In genomic region chr11:103033030-103033429, GRCm38 (mm10) we compare ENCODE assay signal across 17 mouse cellular contexts. TPM values are rescaled to one million over a fixed set of nuclear protein-coding genes. Genes with fewer than 3 reads are reported as not detected.
DNase-seq lines count a peak whose midpoint lies in the region; ATAC-seq and TF ChIP-seq lines count a peak whose summit lies in the region.
"Had no signal": no experiment of that assay in that cellular context is flagged by ENCODE, and none has a peak within 500 bp of the region (broad histone marks: within the 10 kb centered on the region; RNA-seq: fewer than 3 reads in every experiment).

No protein-coding gene starts in this region.

- H3K4me3 ChIP-seq in cortical plate, adult 2 months (ENCODE audit: insufficient read depth, low read length): no peak overlapping the region
- H3K4me3 ChIP-seq in forebrain, embryonic 11.5 days (ENCODE audit: low read depth, low read length): no peak overlapping the region
- no peak overlapping the region for H3K4me3 ChIP-seq in stomach, postnatal 0 days (ENCODE audit: low read depth, low read length)
- H3K4me3 ChIP-seq: embryonic facial prominence, embryonic 15.5 days; neural tube, embryonic 13.5 days had no signal

- H3K36me3 ChIP-seq in forebrain, embryonic 11.5 days (ENCODE audit: control insufficient read depth, insufficient read depth, low read length): no peaks in the 10 kb centered on the region
- no peaks in the 10 kb centered on the region for H3K36me3 ChIP-seq in stomach, postnatal 0 days (ENCODE audit: control insufficient read depth, insufficient read depth, low read length)
- H3K36me3 ChIP-seq: neural tube, embryonic 13.5 days had no signal

- intact Hi-C loops in left cerebral cortex, postnatal 10 days (cut with DNase I): no loop called here

- TF ChIP-seq EP300 in stomach, postnatal 0 days (optimal IDR thresholded peaks at IDR 0.05): no peak

- H3K9ac ChIP-seq in forebrain, embryonic 11.5 days (ENCODE audit: low read length): no peak overlapping the region
- no peak overlapping the region for H3K9ac ChIP-seq in stomach, postnatal 0 days (ENCODE audit: low read length)
- H3K9ac ChIP-seq: embryonic facial prominence, embryonic 15.5 days; hindbrain, embryonic 14.5 days; lung, embryonic 14.5 days; neural tube, embryonic 13.5 days had no signal

- 88% methylated on average over 3 of the region's 3 CpGs for WGBS in forebrain, embryonic 11.5 days
- WGBS in stomach, postnatal 0 days: 83% methylated on average over 3 of the region's 3 CpGs

- TF ChIP-seq CTCF in cortical plate, adult 2 months (IDR thresholded peaks at IDR 0.05; ENCODE audit: extremely low read depth, insufficient read depth, low read length): no peak
- no peak for TF ChIP-seq CTCF in stomach, postnatal 0 days (IDR thresholded peaks at IDR 0.05; ENCODE audit: low read depth)

- DNase-seq in frontal cortex, postnatal 10 days (ENCODE audit: low spot score in 2 of 2): no peak
- peak; percentile 66 to 68 for DNase-seq in left cerebral cortex, adult 18-20 months (ENCODE audit: low spot score in 2 of 2)
- DNase-seq in left cerebral cortex, postnatal 10 days (ENCODE audit: extremely low spot score in 1 of 2, low spot score in 2 of 2): no peak
- peak; percentile 67 to 74 for DNase-seq in right cerebral cortex, postnatal 10 days (ENCODE audit: low spot score in 2 of 2)
- DNase-seq in forebrain, embryonic 11.5 days (ENCODE audit: low spot score): no peak
- DNase-seq in stomach, postnatal 0 days (ENCODE audit: low spot score): no peak
- DNase-seq: cerebellum, postnatal 36 days; kidney, adult 9 months; lung, embryonic 14.5 days; midbrain, embryonic 14.5 days had no signal

- peaks cover 26% of the 10 kb centered on the region for H3K4me1 ChIP-seq in cortical plate, adult 2 months (ENCODE audit: control insufficient read depth, insufficient read depth, low read length)
- peaks cover 5% of the 10 kb centered on the region; the same call in 1 of the 2 replicates for H3K4me1 ChIP-seq in forebrain, embryonic 11.5 days (replicated peaks; ENCODE audit: control insufficient read depth, insufficient read depth, low read length)
- peaks cover 3% of the 10 kb centered on the region; the same call in 1 of the 2 replicates for H3K4me1 ChIP-seq in stomach, postnatal 0 days (replicated peaks; ENCODE audit: control insufficient read depth, insufficient read depth)

- no peaks in the 10 kb centered on the region for H3K27me3 ChIP-seq in forebrain, embryonic 11.5 days (ENCODE audit: control insufficient read depth, insufficient read depth, low read length)
- H3K27me3 ChIP-seq in stomach, postnatal 0 days (ENCODE audit: control insufficient read depth, insufficient read depth, low read length): no peaks in the 10 kb centered on the region
- H3K27me3 ChIP-seq: embryonic facial prominence, embryonic 15.5 days; neural tube, embryonic 13.5 days had no signal

- H3K9me3 ChIP-seq in forebrain, embryonic 11.5 days (ENCODE audit: control insufficient read depth, low read length): no peaks in the 10 kb centered on the region
- no peaks in the 10 kb centered on the region for H3K9me3 ChIP-seq in stomach, postnatal 0 days (ENCODE audit: control insufficient read depth, low read length)
- H3K9me3 ChIP-seq: embryonic facial prominence, embryonic 15.5 days; G1E; neural tube, embryonic 13.5 days had no signal

- peak overlapping the region; percentile 57 for H3K27ac ChIP-seq in cortical plate, adult 2 months (ENCODE audit: insufficient read depth, low read length)
- no peak overlapping the region for H3K27ac ChIP-seq in forebrain, embryonic 11.5 days (ENCODE audit: low read depth, low read length)
- no peak overlapping the region for H3K27ac ChIP-seq in stomach, postnatal 0 days (replicated peaks)
- H3K27ac ChIP-seq: embryonic facial prominence, embryonic 15.5 days; hindbrain, embryonic 14.5 days; neural tube, embryonic 13.5 days had no signal

- no peak overlapping the region for H3K4me2 ChIP-seq in forebrain, embryonic 11.5 days (ENCODE audit: low read depth, low read length, severe bottlenecking)
- H3K4me2 ChIP-seq in stomach, postnatal 0 days (replicated peaks; ENCODE audit: low read depth): no peak overlapping the region
- H3K4me2 ChIP-seq: embryonic facial prominence, embryonic 15.5 days; hindbrain, embryonic 14.5 days; lung, embryonic 14.5 days; neural tube, embryonic 13.5 days had no signal

- ATAC-seq in frontal cortex, adult (ENCODE audit: low TSS enrichment): peak; percentile 41
- ATAC-seq in forebrain, embryonic 11.5 days (replicated peaks; ENCODE audit: low FRiP score): no peak
- no peak for ATAC-seq in stomach, postnatal 0 days (ENCODE audit: low FRiP score, low TSS enrichment)
- ATAC-seq: activated CD4-positive, CD25-positive, alpha-beta regulatory T cell, adult 4 months had no signal

- TF ChIP-seq POLR2A in cortical plate, adult 2 months (IDR thresholded peaks at IDR 0.05; ENCODE audit: extremely low read depth, insufficient read depth, low read length): 0 out of 2 replicates have a peak, but pooled peaks have one; percentile 19

RNA-seq across cellular contexts. Expression of gene Dcakd, which starts 4.9 kb away (rescaled TPM):
- total RNA-seq in left cerebral cortex, adult 18-20 months (2021): 10 to 100 TPM; 44.4 to 44.6 TPM
- 10 to 100 TPM; 97.2 to 97.4 TPM for total RNA-seq in left cerebral cortex, postnatal 10 days (2021)
- polyA plus RNA-seq in cortical plate, adult 2 months (2012; rRNA removed): 57.4 and 59.6 TPM in 2 replicates
- polyA plus RNA-seq in forebrain, embryonic 11.5 days (2014; fragmentation: Nextera tagmentation; extraction: Ambion mirVana): 276 and 295 TPM in 2 replicates
- polyA plus RNA-seq in stomach, postnatal 0 days (2015; fragmentation: Nextera tagmentation; extraction: Ambion mirVana): 36.8 and 42.3 TPM in 2 replicates

RNA-seq across cellular contexts. Expression of gene Nmt1, which starts 5.0 kb away (rescaled TPM):
- 100 to 1,000 TPM; 130 to 131 TPM for total RNA-seq in left cerebral cortex, adult 18-20 months (2021)
- total RNA-seq in left cerebral cortex, postnatal 10 days (2021): 10 to 100 TPM; 82.8 to 83.1 TPM
- polyA plus RNA-seq in cortical plate, adult 2 months (2012; rRNA removed): 74.3 and 77.1 TPM in 2 replicates
- 53.8 and 58.6 TPM in 2 replicates for polyA plus RNA-seq in forebrain, embryonic 11.5 days (2014; fragmentation: Nextera tagmentation; extraction: Ambion mirVana)
- polyA plus RNA-seq in stomach, postnatal 0 days (2015; fragmentation: Nextera tagmentation; extraction: Ambion mirVana): 45.9 and 52.3 TPM in 2 replicates

Comparison
In these comparisons a context has a peak if more than half of its experiments do, and no peak if none do; other contexts are left out.
1. DNase-seq: peak in left cerebral cortex, adult 18-20 months (2 of 2) and right cerebral cortex, postnatal 10 days (2 of 2); none in frontal cortex, postnatal 10 days (0 of 2), left cerebral cortex, postnatal 10 days (0 of 2), forebrain, embryonic 11.5 days (single experiment) and stomach, postnatal 0 days (single experiment).